Mouse (Mus musculus): Measurements from ENCODE around the gene Nisch.

- TF ChIP-seq CTCF (IDR thresholded peaks at IDR 0.05; ENCODE audit: borderline replicate concordance, insufficient read depth, low read length) (no peak), POLR2A (IDR thresholded peaks at IDR 0.05; ENCODE audit: low read depth, low read length) (peak; percentile 23; the same call in 1 of the 2 replicates)
These were observed 88.5 kb downstream of the Nisch start for GRCm38 (mm10) chr14:31128101-31128825.
